Mouse (Mus musculus): Measurements from ENCODE around the gene Vangl2. TPM values are rescaled to one million over a fixed set of nuclear protein-coding genes. Genes with fewer than 3 reads are reported as not detected.

Gene Vangl2
- 11.5 and 13.4 TPM in 2 replicates for polyA plus RNA-seq (2012; rRNA removed)

DNA sequence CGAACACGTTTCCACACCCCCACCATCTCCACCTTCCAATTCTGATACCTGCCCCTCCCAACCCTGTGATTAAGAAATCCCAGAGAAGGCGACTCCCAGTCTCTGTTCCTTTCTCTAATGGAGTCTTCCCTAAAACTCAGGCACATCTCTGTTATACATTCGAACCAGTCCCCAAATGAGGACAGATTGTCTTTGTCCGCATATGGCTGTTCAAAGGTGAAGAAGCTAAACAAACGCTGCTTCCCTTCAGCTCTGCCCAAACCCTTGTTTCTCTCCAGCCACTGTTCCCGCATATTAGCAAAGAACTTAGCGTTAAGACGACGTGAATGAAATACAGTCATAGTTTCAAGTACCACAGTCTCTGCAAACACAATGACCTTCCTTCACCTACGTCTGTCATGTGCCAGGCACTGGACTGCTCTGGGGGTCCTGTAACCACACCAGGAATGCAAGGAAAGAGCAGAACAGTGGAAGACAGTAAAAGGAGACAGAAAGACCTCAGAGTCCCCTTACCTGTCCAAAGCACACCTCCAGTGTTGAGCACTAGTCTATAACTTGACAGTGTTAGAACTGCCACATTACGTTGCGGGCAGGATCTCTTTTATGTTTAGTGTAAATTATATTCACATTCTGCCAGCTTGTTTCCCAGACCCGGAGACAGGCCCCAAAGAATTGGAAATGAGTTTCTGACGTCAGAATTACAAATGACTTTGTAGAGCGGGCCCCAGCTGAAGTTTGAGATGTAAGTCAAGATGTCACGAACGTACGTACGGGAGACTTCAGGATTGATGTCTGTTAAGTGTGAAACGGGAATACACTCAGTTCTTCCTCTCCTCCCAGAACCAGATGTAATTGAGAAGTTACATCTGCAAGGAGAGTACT lies at the start of gene Vangl2:
Vangl2 (minus strand) TSS at position 51 of the 882 bp plus-strand sequence.
- DNase-seq (ENCODE audit: extremely low spot score in 1 of 2, low spot score in 1 of 2) = no peak

DNA sequence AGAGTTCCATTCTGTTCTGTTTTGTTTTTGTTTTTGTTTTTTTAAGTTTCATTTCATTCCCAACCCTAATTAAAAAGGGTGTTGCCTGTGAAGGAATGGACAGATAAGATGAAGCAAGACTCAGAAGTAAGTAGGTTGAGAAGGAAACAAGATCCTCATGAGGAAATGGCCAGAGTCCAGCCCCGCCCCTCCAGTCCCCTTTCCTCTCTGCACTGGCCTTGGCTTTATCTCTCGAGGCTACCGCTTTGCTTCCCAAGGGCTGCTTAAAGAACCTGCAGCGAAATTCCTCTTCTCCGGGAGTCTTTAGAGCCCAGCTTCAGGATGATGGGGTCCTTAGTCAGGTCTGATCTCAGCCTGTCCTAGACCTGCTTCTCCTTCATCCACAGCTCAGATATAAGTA lies 49.7 kb upstream of the Vangl2 start:
- DNase-seq (ENCODE audit: extremely low spot score in 1 of 2, low spot score in 1 of 2) = no peak

DNA sequence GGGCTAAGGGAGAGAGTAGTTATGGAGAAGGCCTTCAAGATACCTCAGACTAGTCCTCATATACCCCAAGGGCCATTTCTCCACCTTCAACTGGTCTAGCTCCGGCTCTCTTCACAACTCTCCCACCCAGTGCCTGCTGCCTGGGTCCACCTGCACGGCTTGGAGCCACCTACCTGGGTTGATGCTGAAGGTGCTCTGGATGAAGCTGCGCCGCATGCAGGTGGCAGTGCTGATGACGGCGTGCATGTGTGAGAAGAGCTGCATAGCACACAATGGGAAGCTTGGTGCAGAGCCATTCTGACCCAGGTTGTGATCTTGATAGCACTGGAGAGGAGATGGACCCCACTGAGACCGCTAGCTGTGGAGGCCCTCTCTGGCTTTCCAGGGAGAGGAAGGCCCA lies 44.4 kb upstream of the Vangl2 start:
- no peak for DNase-seq (ENCODE audit: extremely low spot score in 1 of 2, low spot score in 1 of 2)

DNA sequence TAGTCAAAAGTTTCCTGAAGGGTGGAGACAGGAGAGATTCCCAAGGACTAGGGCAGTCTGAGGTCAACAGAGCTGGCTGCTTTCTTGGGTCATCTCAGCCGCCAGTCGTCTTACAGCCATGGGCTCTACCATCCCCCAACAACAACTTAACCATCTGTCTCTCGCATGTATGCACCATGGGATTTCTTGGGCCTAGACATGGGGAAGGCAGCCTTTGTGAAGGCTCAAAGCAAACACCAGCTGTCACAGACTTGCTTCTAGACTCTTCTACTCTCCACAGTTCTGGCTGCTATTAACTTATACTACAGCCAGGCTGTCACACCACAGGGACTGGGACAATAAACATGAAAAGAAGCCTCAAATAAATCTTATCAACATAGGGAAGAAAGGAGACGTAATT lies 43.3 kb upstream of the Vangl2 start:
- DNase-seq (ENCODE audit: extremely low spot score in 1 of 2, low spot score in 1 of 2) = no peak

DNA sequence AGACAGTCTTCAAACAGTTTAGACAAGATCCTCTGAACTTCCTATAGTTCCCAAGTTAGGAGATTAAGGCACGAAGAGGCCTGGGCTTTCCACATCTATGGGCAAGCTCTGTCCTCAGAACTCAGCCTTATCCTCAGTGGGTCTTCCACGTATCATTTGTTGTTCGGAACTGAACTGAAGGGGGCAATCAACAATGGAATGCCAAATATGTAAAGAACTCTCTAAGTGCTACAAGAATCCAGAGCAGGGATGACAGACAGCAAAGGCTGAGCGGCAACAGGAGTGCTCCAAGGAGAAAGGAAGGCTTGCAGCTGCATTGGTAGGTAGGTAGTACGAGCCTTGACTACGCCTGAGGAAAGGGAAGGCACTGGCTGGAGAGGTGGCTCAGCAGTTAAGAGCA lies 42.0 kb upstream of the Vangl2 start:
- DNase-seq (ENCODE audit: extremely low spot score in 1 of 2, low spot score in 1 of 2) = no peak

DNA sequence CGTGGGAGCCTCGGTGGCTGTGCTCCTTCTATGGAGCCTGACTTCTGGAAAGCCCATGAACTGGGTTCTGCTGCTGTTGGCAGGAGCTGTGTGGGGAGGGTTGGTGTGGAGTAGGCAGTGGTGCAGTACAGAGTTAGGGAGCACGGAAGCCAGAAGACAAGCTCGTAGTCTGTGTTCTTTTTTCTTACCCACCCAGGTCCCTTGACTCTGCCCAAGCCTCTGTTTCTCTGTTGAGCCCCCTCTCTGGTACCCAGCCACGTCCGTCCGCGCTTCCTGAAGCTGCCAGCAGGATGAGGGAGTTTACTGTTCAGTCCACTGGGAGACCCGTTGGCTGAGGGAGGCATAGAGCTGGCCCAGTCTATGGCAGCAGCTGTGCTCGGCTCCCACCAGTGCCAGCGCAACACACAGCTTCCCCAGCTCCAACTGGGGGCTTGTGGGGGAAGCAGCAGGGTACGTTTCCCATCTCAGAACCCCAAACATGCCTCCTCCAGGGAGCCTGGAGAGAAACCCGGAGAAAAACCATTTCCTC lies 36.4 kb upstream of the Vangl2 start:
- DNase-seq (ENCODE audit: extremely low spot score in 1 of 2, low spot score in 1 of 2) = peak in 1 of 2 experiments; percentile 21

DNA sequence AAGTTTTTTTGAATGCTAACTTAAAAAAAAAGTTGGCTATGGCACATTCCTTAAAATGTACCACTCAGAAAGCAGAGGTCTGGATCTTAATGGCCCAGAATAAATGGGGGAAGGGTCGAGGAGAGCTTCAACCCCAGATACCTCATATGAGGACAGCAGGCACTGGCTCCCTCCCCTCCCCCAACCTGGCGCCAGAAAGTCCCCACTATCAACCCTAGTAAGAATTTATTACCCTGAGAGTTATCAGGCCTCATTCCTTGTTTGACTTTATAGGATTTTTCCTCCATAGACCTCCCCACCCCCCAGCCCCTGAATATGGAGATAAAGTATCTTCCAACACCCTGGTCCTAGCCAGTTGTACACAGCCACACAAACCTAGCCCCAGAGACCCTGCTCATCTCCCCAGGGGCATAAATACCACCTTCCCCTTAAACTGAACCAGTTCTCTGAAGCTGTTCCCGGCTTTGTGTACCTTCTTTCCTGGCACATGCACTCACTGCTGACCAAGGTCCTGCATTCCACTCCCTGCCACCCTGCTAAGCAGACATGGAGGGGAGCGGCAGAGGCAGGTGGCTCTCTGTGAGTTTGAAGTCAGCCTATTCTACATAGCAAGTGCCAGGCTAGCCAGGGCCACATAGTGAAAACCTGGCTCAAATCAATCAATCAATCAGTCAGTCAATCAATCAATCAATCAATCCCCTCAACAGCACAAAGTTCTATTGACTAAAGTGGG lies 35.2 kb upstream of the Vangl2 start:
- no peak for DNase-seq (ENCODE audit: extremely low spot score in 1 of 2, low spot score in 1 of 2)

DNA sequence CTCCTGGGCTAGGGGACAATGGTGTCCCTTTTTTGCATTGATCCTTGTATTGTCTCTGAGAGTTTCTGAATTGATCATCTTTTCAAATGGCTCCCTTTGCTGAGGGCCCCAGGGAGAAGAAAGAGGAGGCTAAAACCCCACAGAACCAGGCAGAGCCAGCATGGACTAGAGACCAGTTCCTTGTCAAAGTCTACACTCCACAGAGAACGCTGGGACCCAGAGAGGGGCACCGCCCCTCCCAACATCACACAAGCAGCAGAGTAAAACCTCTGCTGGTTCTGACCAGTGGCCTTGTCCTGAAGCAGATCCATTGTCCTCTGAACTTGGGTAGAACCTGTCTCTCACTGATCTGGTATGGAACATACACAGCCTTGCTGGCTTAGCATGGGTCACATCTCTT lies 33.9 kb upstream of the Vangl2 start:
- no peak for DNase-seq (ENCODE audit: extremely low spot score in 1 of 2, low spot score in 1 of 2)

DNA sequence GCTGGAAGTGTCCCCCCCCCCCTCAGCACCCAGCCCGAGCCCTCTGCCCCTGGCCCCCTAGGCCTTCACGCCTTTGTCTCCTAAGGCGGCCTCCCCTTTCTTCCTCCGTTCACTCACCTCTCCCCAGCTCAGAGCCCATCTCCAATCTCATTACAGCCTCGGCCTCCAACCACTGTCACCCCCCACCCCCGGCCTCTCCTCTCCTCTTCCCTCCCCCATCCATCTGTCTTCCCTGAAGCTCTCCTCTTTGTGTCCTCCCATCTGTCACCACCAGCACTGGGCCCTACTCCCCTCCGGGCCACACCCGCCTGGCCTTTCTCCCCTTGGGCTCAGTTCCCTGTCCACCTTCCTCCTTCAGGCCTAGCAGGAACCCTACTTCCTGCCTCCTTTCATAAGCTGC lies 33.0 kb upstream of the Vangl2 start:
- DNase-seq (ENCODE audit: extremely low spot score in 1 of 2, low spot score in 1 of 2) = no peak

DNA sequence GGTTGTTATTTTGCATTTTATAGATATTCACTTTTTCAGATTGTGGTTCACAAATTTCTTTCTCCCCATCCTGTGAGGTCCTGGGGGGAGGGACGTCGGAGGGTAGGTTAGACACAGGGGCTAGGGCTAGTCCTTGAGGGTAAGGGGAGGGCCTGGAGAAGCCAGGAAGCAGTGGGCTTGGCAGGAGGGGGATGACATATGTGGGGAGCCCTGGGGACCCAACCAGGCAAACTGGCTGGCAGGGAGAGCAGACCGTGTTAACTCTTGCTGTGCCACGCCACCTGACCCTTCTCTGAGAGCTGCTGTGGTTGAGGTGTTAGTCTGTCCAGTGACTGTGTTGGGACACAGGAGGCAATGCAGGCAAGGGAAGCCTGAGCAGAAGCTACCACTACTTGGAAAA lies 32.4 kb upstream of the Vangl2 start:
- no peak for DNase-seq (ENCODE audit: extremely low spot score in 1 of 2, low spot score in 1 of 2)

DNA sequence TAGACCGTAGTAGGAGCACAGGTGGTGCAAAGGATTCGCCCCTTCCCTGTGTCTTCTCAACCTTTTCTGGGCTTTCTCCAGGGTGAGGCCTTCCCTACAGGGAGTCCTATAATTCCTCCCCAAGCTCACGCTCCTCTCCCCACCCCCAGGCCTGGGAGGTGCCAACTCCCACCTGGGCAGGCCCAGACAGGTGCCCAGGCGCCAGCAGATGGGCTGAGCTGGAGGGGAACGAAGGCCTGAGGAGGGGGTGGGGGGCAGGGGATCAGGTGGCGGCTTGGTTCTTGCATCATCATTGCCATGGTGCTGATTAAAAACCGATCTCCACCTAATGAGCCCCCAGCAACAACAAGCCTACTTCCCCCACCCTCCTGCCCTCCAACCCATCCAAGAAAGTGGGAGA lies 30.6 kb upstream of the Vangl2 start:
- no peak for DNase-seq (ENCODE audit: extremely low spot score in 1 of 2, low spot score in 1 of 2)

DNA sequence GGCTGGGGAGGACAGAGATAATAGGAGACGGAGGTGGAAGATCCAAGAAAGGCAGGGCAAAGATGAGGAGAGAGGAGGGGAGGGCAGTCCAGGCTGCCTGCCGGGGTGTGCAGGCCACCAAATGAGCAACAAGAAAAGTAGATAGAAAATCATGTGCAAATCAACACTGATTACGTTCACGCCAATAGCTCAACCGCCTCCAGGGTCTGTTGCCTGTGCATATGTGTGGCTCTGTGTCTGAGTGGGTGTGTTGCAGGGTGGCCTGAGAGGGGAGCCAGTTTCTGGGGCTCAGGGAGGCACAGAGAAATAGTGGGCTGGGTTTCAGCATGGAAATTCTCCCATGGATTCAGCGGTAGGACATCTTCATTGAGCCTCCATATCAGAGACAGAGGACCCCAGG lies 30.1 kb upstream of the Vangl2 start:
- DNase-seq (ENCODE audit: extremely low spot score in 1 of 2, low spot score in 1 of 2) = no peak

DNA sequence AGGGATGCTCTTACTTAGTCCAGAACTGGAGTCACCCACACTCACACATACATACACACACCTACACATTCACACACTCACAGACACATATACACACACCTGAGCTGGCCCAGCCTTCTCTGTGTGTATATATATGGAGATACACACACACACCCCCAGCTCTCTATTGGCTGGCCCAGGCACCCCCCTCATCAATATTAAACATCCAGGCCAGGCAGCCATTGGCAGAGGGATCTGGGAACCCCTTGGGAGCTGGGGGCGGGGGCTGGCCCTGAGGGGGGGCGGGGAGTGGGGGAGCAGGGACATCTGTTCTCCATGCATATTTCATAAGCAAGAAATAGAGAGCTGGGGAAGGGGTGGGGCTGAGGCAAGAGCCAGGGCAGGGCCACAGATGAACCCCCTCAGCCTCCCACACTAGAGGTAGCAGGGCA lies 29.3 kb upstream of the Vangl2 start, which contains the start of gene Nhlh1:
Nhlh1 (minus strand) TSS at position 83 of the 431 bp plus-strand sequence.
- DNase-seq (ENCODE audit: extremely low spot score in 1 of 2, low spot score in 1 of 2) = peak in 1 of 2 experiments; percentile 33

DNA sequence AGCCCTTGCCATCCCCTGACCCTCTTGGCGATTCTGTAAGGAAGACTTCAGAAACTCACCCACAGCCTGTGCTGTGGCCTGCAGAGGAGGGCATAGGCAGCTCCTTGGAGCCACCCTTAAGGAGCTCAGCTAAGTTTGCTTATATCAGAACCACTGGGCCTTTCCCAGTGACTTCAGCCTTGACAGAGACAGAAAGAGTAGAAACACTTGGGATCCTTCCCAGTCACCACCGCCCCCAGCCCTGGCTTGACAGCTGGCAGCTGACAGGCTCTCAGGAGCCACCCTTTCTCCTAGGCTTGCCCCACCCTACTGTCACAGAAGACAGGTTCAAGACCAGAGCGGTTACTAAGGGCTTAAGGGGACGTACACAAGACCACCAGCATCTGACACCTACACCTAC lies 28.0 kb upstream of the Vangl2 start:
- peak in 1 of 2 experiments; percentile 70 for DNase-seq (ENCODE audit: extremely low spot score in 1 of 2, low spot score in 1 of 2)

DNA sequence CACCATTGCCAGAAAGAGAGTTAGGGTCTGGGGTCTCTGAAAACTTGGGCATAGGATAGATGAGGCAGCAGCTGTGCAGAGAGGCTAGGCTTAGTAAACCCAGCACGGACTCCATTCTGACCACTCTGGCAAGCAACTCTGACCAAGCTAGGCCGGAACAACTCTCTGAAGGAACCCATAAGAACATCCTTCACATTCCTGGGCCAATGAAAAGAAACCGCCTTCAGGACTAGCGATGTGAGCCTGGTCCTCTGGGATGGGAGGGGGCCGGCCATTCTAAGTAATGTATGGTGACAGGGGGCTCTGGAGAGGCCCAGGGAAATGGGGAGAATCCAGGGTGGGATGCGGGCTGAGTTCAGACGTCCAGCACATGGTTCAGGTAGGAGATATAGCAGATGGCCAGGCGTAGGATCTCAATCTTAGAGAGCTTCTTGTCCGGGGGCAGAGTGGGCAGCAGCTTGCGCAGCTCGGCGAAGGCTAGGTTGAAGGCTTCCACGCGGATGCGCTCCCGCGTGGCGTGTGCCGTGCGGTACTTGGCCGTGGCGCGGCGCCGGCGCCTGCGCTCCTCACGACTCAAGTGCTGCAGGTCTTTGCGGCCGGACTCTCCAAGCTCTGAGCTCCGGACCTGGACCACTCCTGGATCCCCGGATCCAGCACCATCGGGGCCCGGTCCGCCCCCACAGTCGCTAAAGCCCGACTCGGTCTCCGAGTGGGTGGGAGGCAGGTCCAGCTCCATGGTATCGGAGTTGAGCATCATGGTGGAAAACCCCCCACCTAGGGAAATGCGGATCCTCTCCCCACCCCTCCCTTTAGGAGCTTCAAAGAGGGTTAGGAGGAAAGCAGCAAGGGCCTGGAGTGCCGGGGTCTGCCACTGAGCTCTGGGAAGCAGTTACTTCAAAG lies 25.5 kb upstream of the Vangl2 start:
- peak in 1 of 2 experiments; percentile 26 for DNase-seq (ENCODE audit: extremely low spot score in 1 of 2, low spot score in 1 of 2)

DNA sequence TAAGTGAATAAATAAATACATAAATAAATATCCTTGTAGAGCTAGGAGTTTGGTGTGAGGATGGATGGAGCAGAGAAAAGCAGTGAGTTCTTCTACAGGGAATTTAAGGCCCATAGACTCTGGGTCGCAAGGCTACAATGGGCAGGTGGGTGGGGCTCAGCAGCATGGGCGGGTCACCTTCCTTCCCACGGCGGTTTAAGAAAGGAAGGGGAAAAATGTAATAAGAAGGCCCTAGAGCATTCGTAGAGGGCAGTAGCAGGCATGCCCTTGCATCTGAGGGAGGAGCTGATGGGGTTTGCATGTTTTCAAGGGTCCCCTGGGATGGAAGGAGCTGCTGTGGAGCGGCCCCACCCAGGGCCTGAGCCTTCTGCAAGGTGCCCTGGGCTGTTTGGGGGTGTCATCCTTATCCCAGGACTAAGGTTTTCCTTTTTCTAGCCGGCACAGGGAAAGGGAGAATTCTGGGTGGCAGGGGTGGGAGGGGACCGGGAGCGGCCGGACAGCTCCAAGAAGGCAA lies 24.6 kb upstream of the Vangl2 start:
- DNase-seq (ENCODE audit: extremely low spot score in 1 of 2, low spot score in 1 of 2) = no peak

DNA sequence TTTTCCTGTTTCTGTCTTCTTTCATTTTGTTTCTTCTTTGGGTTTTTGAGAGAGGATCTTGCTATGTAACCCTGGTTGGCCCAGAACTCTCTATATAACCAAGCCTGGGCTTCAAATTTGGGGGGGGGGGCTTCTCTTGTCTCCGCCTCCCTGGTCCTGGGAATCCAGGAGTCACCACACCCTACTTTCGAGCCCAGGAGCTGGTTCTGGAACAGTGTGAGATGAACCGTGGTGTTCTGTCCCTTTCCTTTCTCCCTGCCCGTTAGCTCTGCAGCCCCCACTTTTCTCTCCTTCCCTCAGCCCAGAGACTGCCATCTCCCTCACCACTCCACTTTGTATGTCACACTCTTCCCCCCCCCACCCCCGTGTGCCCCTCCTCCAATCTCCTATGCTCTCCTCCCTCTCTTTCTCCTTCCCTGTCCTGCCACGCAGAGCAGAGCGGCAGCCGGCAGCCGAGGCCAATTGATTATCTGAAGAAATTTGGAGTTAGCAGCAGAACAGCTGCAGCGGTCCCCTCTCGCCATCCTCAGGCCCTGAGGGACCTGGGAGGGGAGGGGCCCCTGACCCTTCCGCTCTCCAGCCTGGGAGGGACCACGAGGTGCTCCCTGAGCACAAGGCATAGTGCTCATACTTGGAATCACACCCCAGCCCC lies 21.0 kb upstream of the Vangl2 start:
- DNase-seq (ENCODE audit: extremely low spot score in 1 of 2, low spot score in 1 of 2) = no peak

DNA sequence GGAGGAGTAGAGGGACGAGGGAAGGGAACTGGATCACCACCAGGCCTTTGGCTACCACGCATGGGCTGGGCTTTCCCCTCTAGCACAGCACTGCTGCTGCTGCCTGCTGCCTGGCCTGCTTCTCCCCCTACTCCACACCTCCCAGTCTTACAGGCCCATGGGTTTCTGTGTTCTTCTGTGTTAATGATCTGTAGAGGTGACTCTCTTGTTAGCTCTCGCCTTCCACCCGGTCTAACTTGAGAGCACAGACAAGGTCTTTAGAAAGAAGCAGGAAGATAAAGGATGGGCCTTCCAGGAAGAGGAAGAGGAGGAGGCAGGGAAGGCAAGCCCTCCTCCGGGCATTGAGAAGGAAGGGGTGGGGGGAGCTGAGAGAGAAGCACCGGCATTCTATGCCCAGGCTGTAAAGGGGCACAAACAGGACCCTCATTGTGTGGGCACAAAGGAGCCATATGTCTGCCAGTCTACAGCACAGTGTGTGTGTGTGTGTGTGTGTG lies 20.0 kb upstream of the Vangl2 start:
- no peak for DNase-seq (ENCODE audit: extremely low spot score in 1 of 2, low spot score in 1 of 2)

DNA sequence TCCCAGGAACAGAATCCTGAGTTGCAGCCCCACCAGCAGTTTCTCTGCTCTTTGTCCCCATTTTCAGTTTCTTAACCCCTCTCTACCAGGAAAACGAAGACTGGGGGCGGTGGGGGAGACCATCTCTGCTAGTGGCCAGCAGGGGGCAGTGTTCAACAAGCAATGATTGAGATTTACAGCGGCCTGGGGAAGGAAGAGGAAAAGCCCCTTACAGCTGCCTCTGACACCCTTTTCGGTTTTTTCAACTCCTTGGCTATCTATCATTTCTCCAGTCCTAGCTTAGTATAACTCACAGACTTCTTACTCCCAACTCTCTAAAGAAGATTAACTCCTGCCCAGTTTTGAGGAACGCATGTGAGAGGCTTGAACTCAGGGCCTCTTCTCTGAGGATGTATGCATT lies 18.7 kb upstream of the Vangl2 start:
- DNase-seq (ENCODE audit: extremely low spot score in 1 of 2, low spot score in 1 of 2) = peak in 1 of 2 experiments; percentile 81
